Mouse (Mus musculus): ENCODE results near the gene Corin.
A peak's percentile ranks its signal among the peaks of the same experiment; 100 is the strongest.

Corin gene

DNA sequence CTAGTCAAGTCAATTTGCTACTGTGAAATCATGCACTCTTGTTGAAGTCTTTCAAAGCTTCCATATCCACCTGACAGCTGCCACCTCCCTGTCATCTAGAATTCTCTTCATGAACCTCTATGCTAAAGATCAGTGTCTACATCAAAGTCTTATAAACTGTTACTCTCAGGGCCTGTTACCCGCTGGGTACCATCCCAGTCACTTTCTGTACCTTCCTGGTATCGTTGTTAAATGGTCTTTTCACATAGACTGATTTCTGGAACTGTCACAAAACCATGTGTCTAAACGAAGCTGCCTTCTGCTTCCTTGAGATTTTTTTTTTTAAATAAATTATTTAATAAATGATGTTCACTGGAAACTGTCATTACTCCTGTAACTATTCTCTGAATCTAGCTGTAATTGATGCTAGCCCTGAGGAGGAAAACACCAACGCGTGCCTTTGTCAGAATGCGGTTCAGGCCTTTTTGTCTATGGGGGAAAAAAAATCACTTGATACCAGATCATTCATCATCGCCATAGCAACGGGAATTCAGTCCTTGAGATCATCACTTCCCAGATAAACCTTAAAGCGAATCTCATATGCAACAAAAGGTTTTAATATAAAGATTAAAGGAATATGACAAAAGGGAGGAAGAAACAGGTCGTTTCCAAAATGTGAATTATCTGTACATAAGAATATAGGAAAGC is 205.7 kb downstream of the Corin start:
- no peak for DNase-seq

DNA sequence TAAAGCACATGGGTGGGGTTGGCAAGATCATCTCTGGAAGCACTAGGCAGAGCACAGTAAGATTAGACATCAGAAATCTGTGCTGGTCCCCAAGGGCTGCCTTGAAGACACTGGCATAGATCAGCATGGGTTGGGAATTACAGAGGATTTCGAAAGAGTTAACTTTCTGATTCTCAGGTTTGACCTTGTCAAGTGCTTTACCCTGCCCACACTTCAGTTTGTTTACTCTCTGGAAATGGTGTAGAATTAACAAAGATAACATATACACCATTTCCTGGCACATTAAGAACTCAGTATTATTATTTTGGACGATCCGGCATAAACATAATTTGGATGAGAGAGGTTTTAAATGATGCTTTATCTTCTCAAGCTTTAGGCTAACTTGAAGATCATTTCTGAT is 219.2 kb downstream of the Corin start:
- no peak for DNase-seq

DNA sequence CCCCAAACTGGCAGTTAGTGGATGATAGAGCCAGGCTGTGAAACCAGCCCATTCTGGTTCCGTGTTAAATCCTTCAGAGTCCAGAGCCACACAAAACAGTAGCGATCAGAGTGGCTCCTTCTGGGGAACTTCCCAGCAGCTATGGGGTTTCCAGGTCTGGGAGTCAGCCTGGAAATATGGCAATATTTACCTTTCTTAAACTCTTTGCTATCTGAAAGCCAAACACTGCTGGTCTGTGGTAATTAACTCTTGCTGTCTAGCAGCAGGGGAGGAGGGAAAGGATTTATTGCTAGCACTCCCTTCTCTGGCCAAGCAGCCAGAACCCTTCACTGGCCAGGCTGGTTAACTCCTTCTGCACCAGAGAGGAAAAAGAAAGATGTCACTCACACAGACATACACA is 221.4 kb downstream of the Corin start:
- no peak for DNase-seq

DNA sequence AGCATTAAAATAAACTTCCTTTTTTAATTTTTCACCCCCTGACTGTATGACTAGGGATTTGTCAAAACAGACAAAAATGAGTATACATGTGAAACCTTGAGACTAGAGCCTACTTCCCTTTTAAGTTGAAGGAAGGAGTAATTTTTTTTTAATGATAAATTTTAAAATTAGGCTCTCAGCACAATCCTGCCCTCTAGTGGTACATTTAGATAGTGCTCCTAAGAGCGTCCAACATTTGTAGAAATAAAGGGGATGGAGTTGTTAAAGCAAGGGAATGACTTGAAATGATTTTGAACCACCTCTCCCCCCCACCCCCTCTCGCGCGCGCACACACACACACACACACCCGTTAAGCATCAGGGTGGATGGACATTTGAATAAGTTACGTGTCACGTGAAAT is 234.6 kb downstream of the Corin start:
- no peak for DNase-seq

DNA sequence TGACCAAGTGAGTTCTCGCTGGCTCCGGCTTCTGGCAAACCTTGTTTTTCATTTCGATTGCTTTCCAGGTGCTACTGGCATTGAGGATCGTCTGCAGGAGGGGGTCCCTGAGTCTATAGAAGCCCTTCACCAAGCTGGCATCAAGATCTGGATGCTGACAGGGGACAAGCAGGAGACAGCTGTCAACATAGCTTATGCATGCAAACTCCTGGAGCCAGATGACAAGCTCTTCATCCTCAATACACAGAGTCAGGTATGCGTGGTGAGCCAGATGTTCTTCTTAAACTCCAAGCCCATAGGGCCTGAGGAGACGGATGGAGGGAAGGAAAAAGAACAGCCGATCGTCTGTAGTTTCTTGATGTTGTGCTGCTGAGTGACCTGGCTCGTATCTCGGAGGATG is 235.1 kb downstream of the Corin start:
- DNase-seq, result no peak

DNA sequence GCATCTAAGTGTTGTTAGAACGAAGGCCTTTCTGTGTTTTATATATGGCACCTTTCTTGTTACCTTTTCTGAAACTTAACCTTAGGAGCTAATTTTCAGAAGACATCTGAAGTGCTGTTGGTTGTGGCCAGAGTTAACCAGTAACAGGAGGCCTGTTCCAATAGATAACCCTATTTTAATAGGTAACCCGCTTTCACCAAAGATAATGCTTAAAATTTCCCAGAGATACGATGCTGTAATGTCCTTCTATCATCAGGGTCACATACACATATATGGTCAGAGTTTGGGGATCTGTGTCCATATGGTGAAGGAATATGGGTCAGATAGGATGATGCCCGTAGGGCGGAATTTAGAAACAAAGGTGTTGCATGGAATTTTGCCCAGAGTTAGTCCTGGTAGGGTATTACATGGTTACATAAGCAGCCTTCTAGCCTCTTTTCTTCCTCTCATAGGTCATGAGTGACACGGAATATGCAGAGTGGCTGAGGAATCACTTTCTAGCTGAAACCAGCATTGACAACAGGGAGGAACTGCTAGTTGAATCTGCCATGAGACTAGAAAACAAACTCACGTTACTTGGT is 237.2 kb downstream of the Corin start:
- DNase-seq, result peak; percentile 49

GRCm38 (mm10) chr5:72264195-72264751 is 240.0 kb downstream of the Corin start:
- DNase-seq, result no peak

DNA sequence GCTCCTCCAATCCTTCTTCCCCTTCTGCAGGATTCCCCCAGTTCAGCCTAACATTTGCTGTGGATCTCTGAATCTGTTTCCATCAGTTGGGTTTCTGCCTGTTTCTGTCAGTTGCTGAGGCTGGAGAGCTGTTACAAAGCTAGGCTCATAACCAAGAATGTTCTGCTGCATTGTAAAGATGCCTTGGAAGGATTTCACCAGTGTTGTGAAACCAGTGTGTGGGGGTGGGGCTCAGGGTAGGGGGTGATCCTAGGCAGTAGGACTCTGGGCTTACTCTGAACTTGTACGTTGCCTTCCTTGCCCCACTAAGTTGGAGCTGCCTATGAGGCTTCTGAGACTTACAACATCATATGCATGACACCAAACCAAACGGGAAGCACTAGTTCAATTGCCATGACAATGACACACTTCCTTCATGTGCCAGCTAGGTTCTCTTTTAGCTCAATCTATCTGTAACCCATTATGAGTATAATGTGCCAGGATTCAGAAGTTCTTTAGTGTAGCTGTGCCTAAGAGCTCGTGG is 242.4 kb downstream of the Corin start:
- DNase-seq, result no peak

- DNase-seq, result no peak
These were observed 245.0 kb downstream of the Corin start for GRCm38 (mm10) chr5:72259298-72259621.

DNA sequence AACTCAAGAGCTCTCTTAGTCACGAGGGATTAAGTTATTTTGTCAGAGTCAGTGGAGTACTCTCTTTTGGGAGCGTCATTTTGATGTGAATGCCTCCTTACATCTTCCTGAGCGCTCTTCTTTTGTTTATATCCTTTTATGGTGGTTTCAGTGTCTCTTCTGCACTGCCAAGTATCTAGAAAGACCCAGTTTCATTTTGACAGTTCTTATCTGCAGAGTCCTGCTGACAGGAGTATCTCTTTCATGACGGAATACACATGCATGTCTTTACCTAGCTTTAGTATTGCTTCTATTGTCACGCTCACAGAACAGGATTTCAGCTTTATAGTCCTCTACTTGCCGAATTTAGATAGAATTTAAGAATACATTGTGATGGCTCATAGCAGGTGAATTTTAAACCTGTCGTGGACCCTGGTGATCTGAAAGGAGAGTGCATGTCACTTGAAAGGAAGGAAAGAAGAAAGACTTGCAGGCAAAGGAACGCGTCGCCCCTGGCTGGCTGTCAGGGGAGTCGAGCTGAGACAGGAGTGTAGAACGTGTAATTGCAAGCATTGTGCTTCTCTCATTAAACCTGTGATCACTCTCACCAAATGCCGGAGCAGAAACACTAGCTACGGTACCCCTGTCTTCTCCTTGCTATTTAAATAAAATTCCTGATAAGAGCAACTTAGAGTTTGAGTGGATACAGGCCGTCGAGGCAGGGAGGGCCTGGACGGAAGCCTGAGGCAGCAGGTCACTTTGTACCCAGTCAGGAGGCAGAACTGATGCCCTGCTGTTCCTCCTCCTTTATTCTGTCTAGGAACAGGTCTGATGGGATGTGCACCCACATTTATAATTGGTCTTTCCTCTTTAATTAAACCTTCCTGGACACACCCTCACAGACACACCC is 245.6 kb downstream of the Corin start:
- DNase-seq, result no peak

GRCm38 (mm10) chr5:72257084-72257483 is 247.2 kb downstream of the Corin start:
- no peak for DNase-seq

- DNase-seq, result no peak
These were observed 249.3 kb downstream of the Corin start for GRCm38 (mm10) chr5:72254958-72255357.

DNA sequence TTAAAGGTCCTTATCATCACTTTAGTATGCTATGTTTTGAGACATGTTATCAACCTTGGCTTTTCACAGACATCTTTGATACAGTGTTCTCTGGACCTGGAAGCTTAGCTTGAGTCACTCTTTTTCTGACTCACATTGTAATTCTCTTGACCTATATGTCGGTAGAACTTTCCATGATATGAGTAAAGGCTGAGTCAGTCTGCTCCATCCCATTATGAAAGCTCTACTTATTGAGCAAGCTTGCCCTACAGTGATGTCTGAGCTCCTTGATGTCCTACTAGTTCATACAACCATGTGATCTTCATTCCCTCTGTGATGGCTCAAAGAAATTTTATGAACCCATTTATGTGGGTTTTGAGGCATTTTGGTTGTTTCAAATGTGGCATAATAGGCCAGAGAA is 254.1 kb downstream of the Corin start:
- no peak for DNase-seq
